Mouse (Mus musculus) frontal cortex, postnatal 10 days (tissue): ENCODE data around the gene Arhgap27.
A peak's percentile ranks its signal among the peaks of the same experiment; 100 is the strongest.

ENCODE experiments used
- DNase-seq, 2 experiments: peaks; one replicate each; pipeline ENCODE4 v3.0.0; 2022; ENCODE audit warnings: low spot score in 2 of 2, mixed read lengths in 1 of 2

Gene Arhgap27

DNA sequence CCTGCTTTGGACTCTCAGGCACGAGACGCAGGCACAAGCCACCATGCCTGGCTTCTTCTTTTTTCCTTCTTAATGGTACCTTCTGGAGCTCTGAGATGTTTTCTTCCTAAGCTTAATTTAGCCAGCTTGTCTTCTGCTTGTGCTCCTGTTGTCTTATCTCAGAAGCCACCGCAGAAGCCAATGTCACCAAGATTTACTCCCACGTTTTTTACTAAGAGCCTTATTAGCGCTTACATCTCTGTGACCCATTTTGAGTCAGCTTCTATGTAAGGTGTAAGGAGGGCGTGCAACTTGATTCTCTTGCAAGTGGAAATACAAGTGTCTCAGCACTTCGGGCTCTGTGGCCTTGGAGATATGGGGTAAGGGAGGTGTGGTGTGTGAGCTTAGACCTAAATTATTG is 18.0 kb upstream of the Arhgap27 start:
- DNase-seq = no peak

- DNase-seq = no peak
These were observed 17.0 kb upstream of the Arhgap27 start for GRCm38 (mm10) chr11:103380460-103380859.

- no peak for DNase-seq
These were observed 14.8 kb upstream of the Arhgap27 start for GRCm38 (mm10) chr11:103378341-103378740.

DNA sequence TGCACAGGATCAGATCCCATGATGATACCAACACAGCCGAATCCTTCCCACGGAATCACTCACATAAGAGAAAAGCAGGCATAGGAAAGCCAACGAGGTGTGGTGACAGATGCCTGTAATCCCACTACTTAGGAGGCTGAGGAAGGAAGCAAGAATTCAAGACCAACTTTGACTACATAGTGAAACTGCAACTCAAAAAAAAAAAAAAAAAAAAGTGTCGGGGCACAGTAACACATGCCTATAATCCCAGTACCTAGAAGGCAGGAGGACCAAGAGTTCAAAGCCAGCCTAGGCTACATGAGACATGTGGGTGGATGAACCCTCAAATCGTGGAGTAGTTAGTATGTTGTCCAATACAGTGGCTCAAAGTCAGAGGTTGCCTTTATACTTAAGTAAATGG is 12.3 kb upstream of the Arhgap27 start:
- no peak for DNase-seq

DNA sequence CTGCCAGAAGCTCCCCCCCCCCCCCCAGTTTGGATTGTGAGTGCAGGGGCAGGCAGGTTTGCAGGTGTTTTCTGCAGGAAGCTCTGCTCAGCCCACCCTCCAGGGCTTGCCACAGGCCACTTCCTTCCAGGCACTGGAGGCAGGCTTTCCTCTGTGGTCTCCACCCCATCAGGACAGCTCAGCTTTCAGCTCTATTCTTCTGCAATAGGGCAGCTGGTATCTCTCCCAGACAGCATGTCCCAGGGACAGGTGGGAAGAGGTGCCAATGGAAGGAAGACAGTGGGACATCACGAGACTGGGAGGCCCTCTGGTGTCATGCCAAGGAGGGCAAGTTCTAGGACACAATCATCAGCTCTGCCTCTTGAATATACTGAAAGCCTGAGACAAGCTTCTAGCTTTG is 11.8 kb upstream of the Arhgap27 start:
- no peak for DNase-seq

GRCm38 (mm10) chr11:103373922-103374321 is 10.4 kb upstream of the Arhgap27 start:
- no peak for DNase-seq

DNA sequence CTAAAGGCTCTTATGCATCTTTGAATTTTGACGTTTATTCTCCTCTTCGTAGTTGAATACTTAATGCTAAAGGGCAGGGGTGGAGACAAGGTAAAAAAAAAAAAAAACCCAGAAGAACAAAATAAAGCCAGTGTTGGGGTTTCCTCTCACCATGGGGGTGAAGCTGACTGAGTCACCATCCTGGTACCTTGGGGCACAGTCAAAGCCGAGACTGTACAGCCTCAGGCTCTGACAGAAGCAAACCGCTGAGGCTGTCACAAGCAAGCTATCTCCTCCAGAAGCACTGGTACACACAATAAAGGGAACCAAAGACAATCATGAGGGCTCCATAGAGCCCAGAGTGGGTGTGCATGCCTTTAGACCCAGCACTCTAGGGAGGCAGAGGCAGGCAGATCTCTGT is 9.1 kb upstream of the Arhgap27 start:
- DNase-seq = no peak

DNA sequence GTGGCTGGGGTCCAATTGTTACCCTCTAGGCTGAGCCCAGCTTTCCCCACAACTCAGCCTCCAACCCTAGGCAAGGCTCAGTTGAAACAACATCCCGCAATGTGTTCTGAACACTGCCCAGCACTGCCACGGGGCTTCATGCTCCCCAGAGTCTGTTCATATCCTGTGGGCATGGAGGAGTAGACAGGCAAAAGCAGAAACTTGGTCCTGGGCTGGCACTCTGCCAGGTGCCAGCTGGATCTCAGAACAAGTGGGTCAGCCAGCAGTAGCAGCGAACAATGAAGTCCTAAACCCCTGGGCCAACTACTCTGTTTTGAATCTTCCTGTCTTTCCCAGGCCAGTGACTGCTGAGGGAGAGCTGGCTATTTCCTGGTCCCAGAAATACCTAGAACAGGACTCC is 8.6 kb upstream of the Arhgap27 start:
- DNase-seq = peak in 1 of 2 experiments; percentile 55

DNA sequence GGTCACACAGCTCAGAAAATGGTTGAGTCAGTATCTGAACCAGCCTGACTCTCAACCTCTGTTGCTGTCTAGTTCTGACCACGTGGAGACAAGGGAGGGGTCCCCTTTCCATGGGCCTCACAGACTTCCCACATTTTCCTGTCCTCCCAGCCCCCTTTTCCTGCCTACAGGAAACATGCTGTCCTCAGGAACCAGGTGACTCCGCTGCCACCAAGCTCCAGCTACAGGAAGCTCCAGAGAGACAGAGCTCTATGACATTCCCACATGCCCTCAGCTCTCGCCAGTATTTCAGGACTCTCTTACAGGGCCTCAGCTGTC is 7.7 kb upstream of the Arhgap27 start:
- DNase-seq = no peak

DNA sequence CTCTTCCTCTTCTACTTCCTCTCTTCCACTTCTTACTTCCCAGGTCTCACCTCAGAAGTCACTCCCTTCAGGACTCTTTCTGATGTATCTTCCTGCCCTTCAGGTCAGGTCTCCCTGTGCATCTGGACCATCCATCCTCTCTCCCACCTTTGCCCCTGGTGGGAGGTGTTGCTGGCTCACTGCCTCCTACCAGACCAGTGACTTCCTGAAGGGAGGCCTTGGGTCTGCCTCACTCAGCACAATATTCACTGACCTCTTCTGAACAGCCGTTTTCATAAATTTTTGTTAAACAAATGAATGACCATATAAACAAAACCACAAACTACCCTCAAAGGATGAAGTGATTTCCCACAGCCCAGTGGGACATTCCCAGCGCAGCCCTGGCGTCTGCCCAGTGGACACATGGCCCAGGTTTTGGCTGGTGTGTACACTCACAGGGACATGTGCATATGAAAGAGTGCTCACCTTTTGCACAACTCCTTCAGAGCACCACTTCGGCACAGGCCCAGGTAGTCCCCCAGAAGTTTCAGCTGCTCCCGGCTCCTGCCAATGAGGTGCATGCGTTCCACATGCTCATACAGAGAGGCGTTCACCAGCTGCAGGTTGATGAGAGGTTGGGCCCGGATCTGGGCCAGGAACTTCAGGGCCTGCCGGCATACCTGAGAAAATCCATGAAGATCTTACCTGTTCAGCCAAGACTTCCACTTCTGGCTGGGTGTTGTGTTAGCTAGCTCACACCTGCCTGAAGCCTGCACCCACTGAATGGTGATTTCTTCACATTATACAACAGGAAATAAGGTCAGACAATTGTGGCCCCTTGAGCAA is 7.1 kb upstream of the Arhgap27 start:
- DNase-seq = no peak

DNA sequence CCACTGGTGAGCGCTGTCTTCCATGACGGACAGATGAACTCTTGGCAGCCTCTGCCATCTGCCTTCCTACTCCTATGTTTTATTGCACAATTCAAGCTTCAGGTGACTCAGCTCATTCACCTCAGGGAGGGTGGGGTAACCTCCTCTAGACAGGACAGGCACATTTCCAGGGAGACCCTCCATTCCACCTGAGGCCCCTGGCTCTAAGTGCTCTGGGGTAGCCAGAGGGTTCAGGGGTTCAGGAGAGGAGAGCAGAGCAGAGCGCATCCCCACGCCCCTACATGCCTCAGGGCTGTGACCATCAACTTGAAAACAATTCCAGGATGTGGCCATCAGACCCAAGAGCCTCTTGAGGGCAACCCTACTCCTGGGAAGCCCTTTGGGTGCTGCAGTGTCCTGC is 2.0 kb upstream of the Arhgap27 start:
- DNase-seq = no peak

DNA sequence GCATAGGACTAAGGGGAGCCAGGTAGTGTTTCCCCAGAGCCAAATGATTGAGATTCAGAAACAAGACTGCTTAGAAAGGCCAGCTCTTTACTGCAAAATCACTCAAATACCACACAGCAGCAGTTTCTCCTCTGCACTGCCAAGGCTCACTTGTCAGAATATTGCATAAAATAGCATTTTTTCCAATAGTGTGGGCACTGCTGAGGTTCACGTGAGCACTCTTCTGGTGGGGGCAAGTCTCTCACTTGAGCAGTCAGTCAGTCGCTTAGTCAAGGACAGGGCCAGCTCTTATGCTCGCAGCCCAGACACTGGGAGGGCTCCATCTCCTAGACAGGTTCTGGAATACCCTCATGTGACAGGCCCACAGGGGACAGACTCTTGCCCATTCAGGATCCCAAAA is 1.5 kb upstream of the Arhgap27 start:
- DNase-seq = no peak

DNA sequence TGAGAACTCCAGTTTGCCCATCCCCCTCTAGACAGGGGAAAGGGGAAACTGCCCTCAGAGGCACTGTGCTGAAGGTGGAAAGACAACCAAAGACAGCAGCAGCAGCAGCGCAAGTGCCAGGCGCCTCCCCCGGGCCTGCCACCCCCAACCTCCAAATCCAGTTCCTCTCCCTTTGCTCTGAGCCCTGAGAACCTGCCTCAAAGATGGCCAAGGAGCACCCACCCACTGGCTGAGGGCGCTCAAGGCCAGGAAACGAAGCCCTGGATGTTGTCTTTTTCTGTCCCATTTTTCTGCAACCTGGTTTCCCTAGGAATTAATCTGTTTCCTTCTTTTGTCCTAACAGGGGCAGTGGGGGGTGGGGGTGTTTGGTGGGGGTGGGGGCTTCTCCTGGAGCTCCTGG is 843 bp upstream of the Arhgap27 start:
- DNase-seq = no peak

- DNase-seq = no peak
These were observed 841 bp downstream of the Arhgap27 start for GRCm38 (mm10) chr11:103362521-103363181.

- DNase-seq = no peak
These were observed 1.4 kb downstream of the Arhgap27 start for GRCm38 (mm10) chr11:103362054-103362432.

DNA sequence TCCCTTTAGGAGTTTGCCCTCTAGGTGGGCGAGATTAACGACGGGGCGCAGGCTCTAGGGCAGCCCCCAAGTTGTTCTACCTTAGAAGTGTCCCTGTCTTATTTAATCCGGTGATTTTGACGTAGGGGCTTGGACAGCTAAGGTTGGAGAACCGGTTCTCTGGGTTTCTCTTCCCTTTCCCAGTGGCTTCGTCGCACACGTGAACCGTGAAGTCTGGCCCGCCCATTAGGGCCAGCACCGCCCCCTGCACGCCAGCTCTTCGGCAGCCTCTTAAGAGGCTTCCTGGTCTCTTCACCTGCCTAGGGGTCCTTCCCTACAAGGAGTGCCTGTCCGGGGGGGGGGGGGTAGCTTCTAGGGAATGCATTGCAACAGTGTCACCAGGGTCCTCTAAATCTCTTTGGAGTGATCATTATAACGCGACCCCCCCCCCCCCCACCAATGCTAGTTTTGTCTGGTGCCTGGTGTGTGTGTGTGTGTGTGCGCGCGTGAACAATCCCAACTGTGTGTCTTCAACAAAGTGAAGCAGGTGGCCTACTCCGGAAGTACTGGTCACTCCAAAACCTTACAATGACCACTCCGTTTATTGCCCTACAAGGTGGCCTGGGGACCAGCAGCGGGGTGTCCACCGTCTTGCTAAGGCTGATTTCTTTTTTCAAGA is 2.0 kb downstream of the Arhgap27 start:
- DNase-seq = no peak

DNA sequence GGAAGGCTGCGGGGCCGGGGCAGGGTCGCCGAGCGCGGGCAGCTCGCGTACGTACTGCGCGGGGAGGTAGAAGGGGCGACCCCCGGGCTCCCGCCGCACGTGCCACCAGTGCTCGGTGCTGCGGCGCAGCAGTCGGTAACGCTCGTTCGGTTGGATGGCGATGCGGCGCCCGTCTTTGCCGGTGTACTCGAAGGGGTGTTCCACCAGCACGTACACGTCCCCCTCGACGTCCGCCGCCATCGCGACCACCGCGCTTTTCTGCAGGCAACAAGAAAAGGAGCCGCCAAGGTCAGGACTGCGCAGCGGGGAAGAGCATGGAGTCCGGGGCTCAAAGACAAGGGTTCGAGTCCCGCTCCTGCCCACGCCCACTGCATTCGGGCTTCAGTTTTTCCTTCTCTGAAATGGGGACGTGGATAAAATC is 2.8 kb downstream of the Arhgap27 start:
- no peak for DNase-seq

GRCm38 (mm10) chr11:103359841-103360641 is 3.5 kb downstream of the Arhgap27 start:
- peak; percentile 57 to 78 for DNase-seq

GRCm38 (mm10) chr11:103359122-103359521 is 4.4 kb downstream of the Arhgap27 start:
- DNase-seq = peak in 1 of 2 experiments; percentile 59

GRCm38 (mm10) chr11:103358316-103358715 is 5.2 kb downstream of the Arhgap27 start:
- DNase-seq = no peak

- no peak for DNase-seq
These were observed 5.8 kb downstream of the Arhgap27 start for GRCm38 (mm10) chr11:103357710-103358109.
